Mouse (Mus musculus) thymus, postnatal 36 days (tissue): ENCODE data around the gene Mrtfb.

ENCODE experiments used
- DNase-seq, 2 experiments: peaks; one replicate each; pipeline ENCODE4 v3.0.0; 2022; ENCODE audit warnings: mixed read lengths in 2 of 2

The Mrtfb gene

DNA sequence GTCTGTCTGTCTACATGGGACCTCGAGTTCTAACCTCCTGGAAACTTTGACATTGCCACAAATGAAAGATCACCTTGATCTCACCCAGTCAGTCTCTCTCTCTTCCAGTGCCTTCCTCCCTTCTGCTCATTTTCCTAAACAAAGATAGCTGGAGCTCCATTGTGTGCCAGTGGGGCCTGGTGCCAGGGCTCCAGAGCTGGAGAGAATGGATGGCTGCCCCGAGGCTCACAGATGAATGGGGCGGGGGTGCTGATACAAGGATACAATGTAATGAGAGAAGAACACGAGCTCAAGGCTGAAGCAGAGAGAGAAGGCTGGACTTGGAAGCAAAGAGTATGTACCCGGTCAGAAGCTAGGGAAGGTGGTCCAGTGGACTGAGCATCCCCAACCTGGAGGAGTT is 189.2 kb downstream of the Mrtfb start:
- DNase-seq = no peak

DNA sequence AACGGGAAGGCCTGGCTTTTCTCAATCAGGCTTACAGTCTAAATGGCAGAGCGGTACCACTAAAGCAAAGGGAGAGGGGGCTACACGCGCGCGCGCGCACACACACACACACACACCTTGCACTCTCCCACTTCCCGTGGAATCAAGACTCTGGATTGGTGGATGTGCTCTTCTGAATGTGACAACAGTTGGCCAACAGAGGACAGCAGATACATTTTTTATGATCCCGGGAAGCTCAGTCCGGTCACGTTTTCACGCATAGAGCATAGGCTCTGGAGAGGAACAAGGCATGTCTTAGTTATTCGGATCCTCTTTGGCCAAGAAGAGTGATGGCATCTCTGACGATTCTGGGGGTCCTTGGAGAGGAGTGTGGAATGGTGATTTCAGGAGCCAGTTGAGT is 190.2 kb downstream of the Mrtfb start:
- no peak for DNase-seq

DNA sequence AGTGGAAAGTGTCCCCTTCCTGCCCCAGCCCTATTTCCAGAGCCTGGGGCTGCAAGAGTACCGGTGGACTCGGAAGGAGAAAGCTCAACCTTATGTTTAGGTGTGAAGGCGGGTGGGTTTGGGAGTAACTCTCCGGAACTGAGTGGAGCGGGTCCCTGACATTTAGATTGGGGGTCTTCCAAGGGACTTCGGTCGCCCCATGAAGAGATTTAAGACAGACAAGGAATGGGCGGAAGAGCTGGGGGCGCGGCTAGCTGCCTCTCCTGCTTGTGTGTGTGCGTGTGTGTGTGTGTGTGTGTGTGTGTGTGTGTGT is 190.6 kb downstream of the Mrtfb start:
- DNase-seq = no peak

DNA sequence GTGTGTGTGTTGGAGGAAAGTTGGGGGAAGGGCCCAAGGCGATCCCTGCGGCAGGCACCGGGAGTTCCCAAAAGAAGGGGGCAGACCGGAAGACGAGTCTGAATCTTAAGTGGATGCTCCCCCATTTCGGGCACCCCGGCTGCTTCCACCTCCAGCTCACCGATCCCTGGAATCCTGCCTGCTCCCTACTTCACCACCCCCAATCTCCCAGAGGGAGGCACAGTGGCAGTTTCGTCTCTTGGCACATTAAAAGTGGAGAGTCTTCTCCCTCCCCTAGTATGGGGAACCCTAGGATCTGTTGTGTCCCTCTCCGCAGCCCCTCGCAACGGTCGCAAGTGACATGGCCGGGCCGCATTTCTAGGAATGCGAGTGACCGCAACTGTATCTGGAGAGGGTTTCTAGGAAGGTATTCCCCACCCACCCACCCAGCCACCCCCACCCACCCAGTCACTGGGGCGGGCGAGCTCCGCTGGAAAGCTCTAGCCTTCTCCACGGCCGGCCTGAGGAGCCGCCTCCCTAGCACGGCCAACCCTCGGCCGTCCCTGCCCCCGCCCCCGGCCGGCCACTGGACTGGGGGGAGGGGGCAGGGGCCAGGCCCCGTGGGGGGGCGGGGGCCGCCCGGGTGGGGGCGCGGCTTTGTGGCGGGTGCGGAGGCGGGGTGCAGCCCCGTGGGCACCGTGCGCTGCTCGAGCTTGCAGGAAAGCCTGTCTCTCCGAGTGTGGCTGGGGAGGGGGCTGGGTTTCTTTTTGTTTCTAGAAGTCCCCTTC is 191.2 kb downstream of the Mrtfb start:
- DNase-seq = peak in 1 of 2 experiments; percentile 21

DNA sequence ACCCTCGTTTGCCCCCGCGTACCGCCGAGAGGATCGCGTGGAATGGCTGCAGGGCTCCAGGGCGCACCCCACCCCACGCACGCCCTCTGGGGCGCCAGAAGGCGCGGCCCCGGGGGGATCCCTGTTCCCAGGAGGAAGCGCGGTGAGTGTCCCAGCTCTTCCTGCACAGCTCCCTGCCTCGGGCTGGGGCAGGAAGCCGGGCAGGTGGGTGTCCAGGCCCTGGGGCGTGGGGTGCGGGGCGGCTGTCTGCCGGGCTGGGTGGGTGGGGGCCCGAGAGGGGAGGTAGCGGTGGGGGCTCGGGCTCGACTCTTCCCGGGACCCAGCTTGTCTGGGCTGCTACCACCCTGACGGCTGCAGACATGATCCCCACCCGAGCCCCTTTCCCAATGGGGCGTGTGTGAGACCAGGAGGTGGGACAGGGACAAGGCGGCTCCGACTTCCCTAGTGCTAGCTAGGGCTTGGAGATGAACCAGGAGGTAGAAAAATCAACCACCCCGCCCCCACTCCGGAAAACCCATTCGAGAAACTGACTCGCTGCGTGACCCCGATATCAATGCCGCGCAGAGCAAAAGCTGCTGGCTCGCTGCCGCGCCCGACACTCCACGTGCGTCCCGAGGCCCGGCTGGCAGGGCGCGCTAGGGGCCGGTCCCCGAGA is 191.9 kb downstream of the Mrtfb start:
- DNase-seq = peak; percentile 29 to 30

DNA sequence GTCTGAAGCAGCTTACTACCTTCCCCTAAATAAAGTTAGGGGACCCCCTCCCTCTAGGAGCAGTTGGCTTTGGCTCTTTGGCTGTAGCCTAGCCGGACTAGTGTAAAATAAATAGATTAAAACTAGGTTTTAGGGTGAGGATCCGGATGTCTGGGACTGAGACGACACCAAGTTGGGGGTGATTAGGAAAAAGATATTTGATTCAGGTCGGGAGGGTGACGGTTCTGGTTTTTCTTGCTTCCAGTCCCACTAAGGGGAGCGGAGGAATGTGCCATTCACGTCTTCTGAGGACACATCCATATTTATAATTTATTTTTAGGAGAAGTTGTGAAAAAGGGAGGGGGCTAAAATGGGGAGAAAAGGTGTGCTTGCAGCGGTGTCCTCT is 192.4 kb downstream of the Mrtfb start:
- no peak for DNase-seq

DNA sequence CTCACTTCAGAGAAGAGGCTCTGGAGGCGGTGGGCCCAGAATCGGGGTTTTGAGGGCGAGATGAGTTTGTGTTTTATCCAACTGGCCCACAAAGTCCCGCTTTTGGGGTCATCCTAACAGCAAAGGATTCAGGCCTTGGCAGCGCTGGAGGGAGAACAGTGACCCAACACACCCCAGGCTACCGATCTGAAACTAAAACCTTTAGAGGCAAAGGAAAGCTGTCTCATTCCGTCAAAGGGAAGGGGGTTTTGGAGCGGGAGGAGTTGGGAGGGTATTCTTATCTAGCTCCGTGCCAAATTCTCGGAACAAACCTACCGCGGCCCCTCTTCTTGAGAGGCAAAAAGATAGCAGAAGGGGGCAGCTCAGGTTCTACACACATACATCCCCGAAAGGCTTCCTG is 193.2 kb downstream of the Mrtfb start:
- no peak for DNase-seq

DNA sequence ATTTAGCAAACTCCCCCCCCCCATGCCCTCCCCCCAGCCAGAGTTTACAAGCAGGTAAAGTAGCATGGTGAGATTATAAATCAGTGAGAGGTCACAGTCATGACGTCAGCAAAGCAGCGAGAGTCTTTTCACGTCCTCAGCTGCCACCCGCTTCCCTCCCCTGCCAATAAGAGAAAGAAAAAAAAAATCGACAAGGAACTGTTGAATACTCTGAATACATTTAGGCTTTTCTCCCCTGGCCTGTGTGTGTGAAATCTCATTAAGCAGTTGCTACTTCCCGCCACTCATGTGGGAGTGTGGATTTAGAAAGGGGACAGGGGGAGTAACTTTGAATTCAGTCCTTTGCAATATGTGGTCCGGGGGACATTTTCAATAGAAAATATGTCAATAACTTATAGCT is 194.6 kb downstream of the Mrtfb start:
- no peak for DNase-seq

DNA sequence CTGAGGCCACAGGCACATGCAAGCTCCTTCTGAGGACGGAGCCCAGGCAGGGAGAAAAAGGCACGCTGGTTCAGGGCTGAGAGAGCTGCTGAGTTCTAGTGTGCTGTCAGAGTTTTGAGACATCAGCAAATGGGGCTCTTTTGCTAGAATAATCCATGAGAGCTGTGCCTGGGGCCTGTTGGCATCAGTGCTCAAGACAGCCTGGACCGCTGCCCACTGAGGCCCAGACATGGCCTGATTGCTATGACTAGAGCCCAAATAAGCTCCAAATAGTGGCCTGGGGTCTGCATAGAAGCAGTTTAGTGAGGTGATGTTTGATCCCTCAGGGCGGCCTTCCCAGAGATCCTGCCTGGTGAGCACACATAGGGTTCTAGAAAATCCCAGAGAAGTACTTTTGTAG is 195.7 kb downstream of the Mrtfb start:
- DNase-seq = no peak

DNA sequence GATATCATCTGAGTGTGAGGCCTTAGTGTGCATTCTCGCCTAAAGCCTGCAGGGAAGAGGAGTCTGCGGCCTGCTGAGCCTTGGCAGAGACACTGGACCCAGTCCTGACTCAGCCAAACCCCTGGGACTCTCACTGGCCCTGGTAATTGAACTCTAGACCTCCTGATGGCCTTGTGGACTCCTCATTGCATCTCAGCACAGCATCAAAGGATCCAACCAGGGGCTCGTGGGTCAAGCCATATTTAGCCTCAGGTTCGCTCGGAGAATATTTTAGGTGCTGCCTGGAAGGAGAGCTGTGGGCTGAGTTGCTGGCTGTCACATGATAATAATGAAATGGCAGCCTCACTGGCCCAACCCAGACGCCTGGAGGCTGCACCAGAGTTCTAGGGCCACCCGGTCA is 196.4 kb downstream of the Mrtfb start:
- no peak for DNase-seq

DNA sequence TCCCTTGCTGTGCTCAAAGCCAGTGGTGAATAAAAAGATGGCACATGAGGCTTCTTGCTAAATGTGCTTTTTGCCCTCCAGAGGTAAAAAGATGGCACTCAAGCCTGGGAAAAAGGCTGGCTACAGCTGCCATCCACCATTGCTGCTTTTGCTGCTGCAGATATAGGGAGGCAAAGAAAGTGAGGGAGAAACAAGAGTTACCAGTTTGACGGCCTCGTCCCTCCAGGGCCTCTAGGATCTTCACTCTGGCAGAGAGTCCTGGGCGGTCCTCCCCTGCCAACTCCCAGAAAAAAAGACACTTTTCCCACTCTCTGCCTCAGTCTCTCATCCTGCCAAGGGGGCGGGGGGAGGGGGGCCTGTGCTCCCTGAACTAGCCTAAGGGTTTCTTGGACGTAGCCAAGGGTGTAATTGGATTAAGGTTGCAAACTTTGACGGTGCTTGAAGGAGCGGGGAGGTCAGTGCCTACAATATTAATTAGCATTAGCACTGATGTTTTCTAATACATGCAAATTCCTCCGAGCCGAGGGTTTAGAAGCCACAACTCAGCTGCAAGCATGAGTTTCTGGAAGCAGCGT is 197.8 kb downstream of the Mrtfb start:
- DNase-seq = no peak

DNA sequence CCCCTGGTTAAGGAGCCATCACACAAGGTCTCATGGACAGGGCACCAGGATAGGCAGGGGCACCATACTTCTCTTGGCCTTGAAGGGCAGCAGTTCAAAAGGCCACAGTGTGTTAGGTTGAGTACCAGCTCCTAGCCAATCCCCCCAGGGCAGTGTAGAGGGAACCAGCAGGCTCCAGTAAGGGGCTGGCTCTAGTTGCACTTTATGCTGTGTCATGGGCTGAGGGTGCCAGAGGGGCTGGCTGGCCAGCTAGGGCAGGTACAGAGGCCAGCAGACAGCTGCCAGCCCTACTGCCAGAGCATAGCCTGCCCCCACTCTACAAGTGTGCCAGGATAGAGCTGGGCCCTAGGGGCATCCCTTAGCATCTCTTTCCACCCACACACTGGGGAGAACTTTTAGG is 199.3 kb downstream of the Mrtfb start:
- no peak for DNase-seq

DNA sequence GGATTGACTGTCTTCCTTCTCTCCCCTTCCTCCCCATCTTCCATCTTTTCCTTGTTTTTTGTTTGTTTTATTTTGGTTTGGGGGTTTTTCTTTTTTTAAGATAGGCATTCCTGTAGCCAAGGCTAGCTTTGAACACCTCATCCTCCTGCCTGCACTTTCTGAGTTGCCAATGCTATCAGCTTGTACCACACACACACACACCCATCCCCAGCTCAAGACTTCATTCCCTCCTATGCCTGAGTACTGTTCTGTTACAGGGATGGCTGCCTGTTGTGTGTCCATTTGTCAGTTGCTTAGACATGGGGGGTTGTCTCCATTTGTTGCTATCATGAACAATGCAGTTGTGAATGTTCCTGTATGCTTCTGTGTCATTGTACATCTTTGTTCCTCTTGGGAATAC is 202.3 kb downstream of the Mrtfb start:
- no peak for DNase-seq

DNA sequence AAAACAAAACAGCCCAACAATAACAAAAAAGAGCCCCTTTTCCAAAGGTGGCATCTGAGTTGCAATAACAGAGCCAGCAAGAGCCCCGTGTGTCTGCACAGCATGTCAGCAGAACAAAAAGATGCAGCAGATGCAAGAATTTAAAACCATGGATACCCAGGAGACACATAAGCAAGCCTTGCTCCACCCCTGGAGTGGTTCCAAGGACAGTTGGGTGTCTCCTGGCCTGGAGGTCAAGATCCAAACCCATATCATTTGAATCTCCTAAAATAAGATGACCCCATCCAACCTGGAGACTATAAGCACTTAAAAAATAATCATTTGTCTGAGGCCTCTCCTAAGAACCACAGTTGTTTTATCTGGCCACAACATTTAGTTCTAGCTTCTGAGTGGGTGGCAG is 203.8 kb downstream of the Mrtfb start:
- no peak for DNase-seq

DNA sequence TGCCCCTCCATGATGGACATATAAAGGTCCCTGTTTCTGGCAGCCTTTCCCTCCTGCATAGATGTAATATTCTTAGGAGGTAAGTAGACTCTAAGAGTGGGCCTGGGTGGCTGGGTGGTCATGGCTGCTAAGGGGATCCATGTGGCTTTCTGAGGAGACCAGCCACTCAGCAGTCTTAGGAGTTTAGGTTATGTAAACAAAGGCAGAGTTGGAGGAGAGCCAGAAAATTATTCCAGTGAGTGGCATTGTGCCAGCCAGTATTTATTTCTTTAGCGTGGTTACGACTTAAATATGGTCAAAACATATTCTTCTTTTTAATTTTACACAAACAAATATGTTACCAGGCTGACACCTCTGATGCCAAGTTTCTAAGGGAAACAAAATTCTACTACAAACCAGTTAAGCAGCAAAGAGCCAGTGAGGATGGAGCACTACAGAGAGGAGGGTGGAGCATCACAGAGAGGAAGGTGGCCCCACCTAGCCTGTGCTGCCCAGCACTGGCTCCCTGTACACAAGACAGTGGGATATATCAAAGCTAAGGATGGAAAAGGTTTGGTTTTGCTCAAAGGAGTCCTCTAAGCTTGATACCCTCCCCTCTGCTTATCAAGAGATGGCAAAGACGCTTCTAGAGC is 204.6 kb downstream of the Mrtfb start:
- no peak for DNase-seq

DNA sequence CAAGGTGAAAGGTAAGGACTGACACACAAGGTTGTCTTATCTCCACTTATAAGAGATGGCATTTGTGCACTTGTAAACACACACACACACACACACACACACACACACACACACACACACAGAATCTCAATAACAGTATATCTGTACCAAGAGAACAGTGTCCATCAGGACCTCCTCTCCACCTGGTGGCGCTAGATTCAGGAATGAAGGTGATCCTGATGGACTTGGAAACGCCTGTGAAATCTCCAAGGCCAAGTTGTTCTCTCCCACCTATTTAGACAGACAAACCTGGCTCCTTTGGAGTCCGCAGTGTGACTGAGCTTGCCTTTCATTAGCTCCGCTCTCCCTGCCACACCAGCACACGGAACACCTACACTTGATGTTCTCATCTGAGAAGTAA is 208.4 kb downstream of the Mrtfb start:
- DNase-seq = no peak
